Mouse (Mus musculus) right cerebral cortex, postnatal 36 days (tissue): ENCODE measurements at regions not wholly inside any gene's neighbourhood (a gene's known extent, or its start where the extent isn't known, plus 50 kb on each side); places are given as distances from the start of the nearest gene placed in this dataset.

Experiments
- DNase-seq, 2 experiments: peaks; one replicate each; pipeline ENCODE4 v3.0.0; 2022; ENCODE audit warnings: low spot score in 2 of 2, mixed read lengths in 1 of 2

DNA sequence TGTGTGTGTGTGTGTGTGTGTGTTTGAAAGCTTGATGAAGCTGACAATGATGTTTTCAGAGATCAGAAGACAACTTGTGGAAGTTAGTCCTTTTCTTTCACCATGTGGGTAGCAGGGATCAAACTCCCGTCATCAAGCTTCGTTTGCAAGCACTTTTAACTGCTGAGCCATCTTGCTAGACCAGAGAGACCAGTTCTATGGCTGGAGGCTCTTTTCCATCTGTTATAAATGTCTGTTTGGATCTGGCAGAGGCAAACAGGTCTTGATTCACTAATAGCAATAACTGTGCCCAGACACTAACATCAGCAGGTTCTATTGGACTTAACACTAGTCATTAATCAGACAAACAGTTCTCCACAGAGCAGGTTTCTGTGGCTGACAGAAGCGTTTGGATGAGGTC, 150.1 kb upstream of the Stmnd1 start:
- DNase-seq = no peak

DNA sequence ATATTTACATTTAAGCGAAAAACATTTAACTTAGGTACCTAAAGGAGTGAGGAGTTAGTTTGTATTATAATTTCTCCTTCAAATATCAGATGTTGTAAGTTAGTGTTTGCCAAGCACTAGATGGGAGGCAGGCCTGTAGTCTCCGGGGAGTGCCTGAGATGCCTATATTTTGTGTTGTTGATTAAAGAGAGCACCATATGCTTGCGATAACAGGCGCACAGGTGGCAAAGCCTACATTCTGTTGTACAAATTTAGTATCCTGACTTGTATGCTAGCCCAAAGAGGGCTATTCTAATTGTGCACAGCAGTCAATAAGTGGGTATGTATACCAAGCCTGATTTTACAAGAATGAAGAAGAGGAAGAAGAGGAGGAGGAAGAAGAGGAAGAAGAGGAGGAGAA, 151.8 kb upstream of the Atxn1 start:
- no peak for DNase-seq

DNA sequence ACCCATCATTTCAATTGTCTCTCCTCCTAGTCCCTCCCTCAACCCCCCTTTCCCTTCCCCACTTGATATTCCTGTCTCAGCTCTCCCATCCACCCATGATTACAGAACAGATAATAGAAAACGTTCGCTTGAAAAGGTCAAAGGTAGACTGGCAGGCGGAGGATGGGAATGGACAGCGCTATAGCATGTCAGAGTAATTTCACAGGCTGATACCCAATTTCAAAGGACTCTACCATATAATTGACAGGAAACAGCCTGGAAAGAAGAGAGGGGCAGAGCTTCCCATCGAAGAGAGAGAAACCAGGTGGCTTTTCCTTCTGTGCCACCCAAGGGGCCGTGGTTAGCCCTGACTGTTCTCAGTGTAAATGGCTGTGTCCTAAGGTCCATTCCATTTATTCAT, 140.2 kb upstream of the Atxn1 start:
- no peak for DNase-seq

DNA sequence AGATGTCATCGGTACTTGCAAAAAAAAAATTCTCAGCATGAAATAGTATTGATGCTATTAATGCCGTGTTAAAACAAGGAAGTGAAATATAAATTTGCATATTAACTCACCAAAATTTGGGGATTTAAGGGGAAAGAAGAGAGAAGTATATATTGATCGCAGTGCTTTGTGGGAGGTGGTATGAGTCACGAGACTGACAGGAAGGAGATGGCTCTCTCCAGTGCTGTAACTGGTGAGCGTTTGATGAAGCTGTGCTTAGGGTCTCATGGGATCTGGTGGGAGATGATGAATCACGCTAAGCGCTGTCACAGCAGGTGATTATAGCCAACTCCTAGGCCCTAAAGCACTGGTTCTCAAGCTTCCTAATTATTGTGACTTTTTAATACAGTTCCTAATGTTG, 133.8 kb upstream of the Atxn1 start:
- no peak for DNase-seq

DNA sequence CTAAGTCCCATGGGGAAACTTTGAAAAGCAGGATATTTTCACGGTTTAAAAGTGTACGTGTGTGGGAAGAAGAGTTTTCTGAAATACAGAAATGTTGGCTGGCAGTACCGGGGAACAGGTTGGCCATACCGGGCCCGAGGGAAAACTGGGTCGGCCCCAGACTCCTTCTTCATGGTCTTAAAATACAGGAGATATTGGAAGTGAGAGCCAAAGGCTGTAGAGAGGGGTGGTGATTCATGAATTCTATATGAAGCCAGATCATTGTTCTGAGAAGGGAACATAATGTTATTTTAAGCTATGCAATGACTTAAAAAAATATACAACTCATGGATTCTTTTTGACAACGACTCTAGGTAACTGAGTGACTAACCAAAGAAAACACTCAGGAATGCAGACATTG, 133.3 kb upstream of the Atxn1 start:
- DNase-seq = peak; percentile 40 to 63

DNA sequence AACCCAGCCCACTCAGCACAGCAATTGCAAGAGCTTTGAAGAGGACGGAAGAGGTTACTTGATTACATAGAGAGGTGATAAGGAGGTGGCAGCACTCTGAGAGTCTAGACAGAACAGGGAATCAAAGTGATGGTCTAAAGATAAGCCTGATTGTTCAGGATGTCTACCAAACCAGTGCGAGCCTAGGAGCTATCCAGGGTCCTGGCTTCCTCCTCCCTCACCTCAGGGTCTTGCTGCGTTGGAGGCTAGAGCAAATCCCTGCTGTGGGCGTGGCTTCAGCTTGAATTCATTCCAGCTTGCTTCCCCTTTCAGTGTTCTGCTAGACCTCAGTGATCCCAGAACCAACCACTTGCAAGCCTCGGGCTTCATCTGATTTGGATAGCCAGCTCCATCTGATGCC, 132.2 kb upstream of the Atxn1 start:
- no peak for DNase-seq

DNA sequence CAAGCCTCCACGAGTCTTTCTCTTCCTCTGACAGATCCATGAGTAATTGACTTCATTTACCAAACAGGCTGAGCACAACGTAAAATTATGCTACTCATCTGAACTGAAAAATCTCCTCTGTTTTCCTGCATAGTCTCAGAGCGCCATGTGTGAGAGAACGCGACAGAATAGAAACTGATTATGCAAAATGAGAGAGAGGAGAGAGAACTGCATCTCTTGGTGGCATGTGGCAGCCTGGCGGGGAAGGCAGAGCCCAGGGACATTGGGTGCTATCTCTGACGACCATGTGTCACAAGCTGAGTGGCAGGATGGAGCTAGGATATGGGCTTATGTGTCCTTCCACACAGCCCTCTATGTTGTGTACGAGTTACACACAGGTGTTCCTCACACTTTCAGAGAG, 131.6 kb upstream of the Atxn1 start:
- DNase-seq = peak in 1 of 2 experiments; percentile 55

DNA sequence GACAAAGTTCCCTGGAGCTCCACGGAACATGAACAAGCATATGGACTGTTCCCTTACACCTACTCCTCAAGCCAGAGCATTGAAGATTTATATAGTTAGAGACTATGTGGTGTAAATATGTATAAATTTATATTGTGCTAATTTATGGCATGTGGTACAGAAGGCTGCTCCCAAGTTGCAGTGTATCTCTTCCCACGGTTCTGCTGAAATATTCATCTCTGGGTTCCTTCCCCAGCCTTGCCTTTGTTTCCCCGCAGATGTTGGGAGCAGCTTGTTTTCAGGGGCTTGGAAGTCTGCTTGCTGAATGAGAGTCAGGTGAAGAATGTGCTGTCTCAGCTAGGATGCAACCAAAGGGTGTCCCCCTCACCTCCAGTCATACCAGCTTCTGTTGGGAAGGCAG, 128.0 kb upstream of the Atxn1 start:
- no peak for DNase-seq

DNA sequence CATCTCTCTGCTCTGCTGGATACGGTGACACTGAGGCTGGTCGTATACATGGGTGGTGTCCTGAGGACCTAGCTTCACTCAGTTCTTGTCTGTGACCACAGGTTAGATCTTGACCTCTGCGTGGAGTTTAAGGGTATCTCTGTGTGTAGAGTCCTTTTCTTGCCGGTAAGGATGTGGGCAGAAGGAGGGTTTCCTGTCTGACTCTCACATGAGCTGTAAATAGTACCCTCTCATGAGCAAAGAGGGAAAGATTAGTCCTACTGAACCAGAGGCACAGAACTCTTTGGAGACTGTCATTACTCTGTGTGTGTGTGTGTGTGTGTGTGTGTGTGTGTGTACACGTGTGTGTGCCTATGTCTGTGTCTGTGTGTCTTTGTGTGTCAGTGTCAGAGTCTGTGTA, 126.3 kb upstream of the Atxn1 start:
- DNase-seq = no peak

DNA sequence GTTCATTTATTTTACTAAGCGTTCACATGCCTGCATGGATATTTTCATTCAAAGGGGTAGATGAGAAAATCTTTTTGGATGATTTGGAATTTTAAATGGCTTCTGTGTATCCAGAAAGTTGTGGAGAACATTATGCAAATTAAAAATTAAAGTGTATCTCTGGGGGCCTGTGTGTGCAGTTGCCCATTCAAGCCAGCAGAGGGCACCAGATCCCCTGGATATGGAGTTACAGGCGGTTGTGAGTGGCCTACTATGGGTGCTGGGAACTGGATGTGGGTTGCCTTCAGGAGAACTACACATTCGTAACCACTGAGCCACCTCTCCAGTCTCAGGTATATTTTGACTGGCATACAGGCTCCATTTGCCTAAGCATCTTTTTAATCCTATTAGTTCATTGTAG, 123.4 kb upstream of the Atxn1 start:
- no peak for DNase-seq

DNA sequence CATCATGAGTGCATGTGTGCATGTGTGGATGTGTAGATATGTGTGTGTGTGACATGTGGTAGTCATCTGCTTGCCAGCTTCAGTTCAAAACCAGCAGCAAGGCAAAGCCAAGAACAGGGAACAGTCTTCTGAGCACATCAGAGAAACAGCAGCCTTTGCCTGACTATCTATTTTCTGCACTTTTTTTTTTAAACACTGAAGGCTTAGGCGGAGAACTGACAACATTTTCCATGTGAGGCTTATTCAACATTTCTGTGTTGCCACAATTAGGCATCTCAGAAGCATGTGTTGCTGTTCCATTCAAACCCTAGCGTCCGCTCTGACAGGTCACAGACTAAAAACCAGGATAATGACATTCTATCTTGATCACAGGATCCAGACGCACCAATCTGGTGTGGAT, 122.9 kb upstream of the Atxn1 start:
- peak in 1 of 2 experiments; percentile 21 for DNase-seq

DNA sequence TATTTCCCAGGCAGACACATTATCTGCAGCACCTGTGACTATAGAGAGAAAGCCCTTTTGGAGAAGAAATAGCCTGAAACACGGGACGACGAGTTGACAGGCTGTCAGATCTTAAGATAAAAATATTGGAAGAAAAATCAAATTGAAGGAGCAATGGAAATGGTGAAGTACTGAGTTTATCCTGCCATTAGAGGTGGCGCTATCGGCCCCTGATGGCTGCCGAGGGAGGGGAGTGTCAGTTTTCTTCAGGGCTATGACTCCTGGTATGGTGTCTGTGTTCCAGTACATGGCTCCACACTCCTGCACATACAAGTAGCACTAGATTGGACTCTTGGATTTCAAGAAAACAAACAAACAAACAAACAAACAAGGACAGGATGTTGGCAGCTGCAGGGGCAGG, 112.1 kb upstream of the Atxn1 start:
- DNase-seq = no peak

DNA sequence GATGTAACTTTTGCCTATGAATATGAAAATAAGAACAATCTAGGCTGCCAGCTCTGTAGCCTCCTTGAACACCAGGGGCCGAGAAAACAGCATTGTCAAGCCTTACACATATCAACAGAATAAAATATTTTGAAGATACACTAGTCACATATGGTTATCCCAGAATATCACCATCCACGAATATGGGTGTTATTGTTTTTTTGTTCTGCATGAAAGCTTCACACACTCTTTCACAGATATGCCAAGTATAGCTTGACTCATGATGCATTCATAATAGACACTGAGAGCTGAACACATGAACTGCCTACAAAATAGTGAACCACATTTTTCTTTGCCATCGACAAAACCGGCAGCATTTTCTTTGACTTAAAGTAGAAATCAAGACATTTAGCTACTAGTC, 106.9 kb upstream of the Atxn1 start:
- no peak for DNase-seq

DNA sequence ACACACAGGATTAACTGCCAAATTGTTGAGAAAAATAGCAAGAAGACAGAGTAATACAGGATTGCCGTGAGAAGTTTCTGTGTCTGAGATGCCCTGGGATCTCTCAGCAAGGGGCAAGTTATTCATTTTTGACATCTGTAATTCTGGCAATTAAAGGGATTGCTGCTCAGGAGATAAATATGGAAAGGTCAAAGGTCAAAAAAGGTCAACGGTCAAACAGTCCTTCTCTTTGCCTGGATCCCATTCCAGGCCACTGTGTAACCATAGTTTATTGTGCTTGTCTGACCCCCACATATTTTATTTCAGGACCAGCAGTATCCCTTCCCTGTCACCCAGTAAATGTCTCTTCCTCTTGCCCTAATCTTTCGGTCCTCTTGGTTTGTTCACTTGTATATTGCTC, 104.8 kb upstream of the Atxn1 start:
- DNase-seq = no peak

DNA sequence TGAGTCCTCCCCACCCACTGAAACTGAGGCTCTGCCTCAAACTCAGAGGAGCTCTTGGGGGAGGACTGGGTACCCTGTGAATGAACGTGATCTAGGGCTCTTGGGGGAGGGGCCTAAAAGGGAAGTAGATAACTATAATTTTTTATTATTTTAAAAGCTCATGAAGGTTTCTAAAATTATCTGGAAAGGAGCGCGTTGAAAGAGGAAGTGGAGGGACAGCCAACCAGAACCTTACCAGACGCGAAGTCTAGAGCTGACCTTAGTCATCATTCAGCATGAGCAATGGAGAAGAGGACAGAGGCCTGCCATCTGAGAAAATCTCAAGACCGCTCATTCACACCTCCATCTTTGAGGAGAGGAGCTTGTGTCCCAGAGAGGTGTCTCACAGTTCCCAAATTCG, 98.0 kb upstream of the Atxn1 start:
- no peak for DNase-seq

DNA sequence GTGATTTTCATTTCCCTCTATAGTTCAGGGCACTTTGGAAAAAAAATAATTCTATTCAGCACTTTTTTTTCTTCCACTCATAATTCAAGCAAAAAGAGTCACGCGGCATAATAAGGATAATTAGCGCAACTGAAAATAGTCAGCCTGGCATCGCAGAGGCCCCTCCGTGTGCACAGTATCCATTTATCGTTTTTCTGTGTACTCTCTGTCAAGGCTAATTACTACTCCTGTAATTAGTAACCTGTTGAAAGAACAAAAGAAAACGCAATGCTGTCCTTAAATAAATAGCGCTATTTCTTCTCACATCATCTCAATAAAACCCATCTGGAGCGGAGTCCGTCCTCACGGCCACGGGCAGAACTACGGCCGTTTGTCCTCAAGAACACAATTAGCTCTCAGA, 95.1 kb upstream of the Atxn1 start:
- no peak for DNase-seq

DNA sequence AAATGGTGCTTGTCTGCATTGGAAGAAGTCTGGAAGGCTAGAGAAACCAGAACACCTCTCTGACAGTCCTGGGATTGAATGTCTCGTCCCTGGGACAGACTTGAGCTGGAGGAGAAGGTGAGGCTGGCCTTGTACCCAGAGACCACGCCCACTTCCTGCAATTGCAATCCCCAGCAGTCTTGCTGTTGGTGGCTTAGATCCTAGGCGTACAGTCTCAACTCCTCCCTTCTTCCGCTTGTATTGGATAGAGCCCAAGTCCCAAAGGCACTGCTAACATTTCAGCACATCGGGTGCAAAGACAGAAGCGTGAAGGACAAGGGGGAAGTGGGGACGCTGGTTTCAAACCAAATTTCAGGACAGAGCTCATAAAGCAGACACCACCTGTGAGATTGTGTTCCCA, 94.1 kb upstream of the Atxn1 start:
- DNase-seq = no peak

DNA sequence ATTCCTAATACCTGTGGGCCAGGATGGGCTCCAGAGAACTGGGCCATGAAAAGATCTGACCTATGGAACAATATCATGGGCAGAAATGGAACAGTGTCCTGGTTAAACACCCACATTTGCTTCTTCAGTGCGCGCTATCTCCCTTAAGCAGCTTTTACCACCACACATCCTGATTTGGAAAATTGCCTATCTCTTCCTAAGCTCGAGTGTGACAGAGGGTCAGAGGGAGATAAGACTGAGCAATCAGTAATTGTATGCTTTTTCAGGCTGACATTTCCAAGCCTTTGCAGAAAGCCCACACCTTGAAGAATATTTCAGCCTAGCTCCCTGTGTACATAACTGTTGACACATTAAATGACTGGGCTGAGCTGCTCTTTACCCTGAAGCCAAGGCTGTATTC, 93.5 kb upstream of the Atxn1 start:
- no peak for DNase-seq

DNA sequence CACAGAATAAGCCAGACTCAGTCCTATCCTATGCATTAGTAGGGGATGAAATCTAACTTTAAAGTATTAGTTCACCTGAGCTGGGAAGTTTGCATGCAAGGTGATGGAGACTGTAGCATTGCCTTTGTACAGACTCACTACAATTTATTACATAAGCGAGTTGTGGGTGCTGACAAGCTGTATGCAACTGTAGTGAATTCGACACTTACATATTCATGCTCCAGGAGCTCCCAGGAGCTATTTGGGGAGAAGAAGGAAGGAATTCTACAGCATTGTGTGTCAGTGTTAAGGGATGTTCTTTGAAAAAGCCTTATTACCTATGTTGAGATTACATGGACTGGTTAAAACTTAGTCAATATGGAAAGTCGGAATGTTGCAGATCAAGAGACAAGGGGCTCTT, 90.6 kb upstream of the Atxn1 start:
- DNase-seq = no peak

DNA sequence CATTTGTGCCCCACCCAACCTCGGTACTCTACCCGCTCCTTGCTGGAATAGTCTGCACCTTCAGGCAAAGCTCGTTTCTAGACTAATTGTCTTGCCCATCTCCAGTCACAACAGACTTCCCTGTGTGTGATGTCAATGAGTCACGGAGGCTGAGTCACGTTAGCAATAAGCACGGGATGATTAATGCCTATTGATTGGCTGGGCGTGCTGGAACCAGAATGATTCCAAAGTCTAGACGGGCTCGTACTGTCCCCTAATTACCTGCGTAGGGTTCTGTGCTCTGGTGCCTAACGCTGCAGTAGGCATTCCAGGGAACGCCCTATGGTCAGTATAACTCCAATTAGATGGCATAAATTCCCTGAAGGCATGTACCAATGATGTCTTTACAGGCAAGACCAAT, 78.8 kb upstream of the Atxn1 start:
- peak; percentile 28 to 37 for DNase-seq

DNA sequence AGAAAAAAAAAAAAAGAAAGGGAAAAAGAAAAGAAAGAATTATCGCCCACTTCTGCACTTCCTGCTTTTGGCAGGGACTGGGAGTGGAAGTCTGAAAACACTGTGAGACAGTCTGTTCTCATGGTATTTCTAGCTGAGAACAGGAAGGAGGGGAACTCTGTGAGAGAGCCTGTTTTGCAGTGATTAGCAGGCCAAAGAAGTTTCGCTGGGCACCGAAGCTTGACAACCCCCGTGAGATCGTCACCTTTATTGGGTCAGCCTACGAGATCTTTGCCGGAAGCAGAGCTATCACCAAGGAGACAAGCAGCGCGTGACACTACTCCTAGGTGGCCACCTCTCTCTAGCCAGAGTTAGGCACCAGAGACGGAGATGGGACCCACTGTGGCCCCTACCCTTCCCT, 78.2 kb upstream of the Atxn1 start:
- peak; percentile 43 to 67 for DNase-seq

DNA sequence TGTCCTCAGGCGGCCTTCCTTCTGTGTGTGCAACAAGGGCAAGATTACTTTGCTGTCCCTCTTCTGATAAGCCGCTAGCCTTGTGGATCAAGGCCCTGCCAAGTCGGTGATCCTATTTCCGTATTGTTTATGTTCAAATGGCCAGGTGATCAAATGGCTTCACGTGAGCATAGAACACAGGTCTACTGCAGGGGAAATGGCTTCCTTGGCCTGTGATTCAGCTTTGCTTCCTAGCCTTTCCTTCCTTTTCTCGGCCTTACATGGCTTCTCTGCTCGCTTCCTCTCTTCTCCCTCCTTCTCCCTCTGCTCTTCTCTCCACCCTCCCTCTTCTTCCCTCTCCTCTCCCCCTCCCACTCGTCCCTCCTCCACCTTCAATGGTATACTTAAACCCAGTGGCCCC, 77.4 kb upstream of the Atxn1 start:
- no peak for DNase-seq

DNA sequence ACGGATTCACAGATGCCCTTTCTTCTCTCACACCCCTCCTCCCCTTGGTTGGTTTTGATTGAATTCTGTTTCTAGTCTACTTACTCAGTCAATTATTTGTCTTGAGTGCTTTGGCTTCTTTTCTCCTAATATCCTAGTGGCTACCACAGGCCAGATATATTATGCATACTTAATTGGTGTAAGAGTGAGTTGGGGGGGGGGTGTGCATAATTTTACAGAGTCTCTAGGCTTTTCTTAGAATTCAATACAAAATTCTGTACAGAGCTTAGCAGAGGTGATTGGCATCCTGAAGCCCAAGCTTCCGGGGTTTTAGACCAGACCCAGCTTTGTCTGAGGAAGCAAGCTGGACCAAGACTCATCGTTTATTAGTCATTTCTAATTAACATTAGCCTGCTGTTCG, 76.7 kb upstream of the Atxn1 start:
- DNase-seq = no peak

DNA sequence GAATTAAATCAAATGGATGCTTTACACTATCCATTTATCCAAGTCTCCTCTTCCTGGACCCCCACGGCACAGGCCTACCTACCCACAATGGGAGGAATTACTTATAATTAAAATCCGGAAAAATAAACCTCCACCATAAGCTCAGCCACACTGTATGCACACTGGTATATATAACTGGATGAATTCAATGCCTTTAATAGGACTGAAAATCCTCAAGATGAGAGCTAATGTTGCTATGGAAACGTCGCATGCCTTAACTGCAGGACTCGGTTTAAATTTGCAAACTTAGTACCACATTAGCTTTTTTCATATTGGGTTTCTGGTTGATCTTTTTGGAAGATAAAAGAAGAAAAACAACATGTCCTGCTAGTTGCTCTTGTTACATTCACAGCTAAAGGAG, 75.3 kb upstream of the Atxn1 start:
- DNase-seq = no peak
